Mouse (Mus musculus) hematopoietic stem cell, adult 5-6 weeks (primary cell): ENCODE results near the gene Eno3. TPM values are rescaled to one million over a fixed set of nuclear protein-coding genes. Genes with fewer than 3 reads are reported as not detected.
A peak's percentile ranks its signal among the peaks of the same experiment; 100 is the strongest.

Source experiments
- ATAC-seq, 2 experiments: fragments of 125-278 bp in 1 of 2; replicated peaks in 1 of 2; 2 replicates each; pipeline ENCODE4 v1.8.0; 2016 to 2017; ENCODE audit warnings: inconsistent platforms in 2 of 2, mild to moderate bottlenecking in 2 of 2, moderate number of reproducible peaks in 2 of 2, low read depth in 1 of 2, moderate TSS enrichment in 1 of 2; ENCODE audit not compliant: low FRiP score in 2 of 2, poor library complexity in 2 of 2, severe bottlenecking in 2 of 2, insufficient read depth in 1 of 2, low TSS enrichment in 1 of 2
- total RNA-seq: library from RNA; stranded (forward); fragments of 172-1452, 232-1000 nt; gene quantifications from 2 replicates; pipeline ENCODE4 v1.2.3, GENCODE M21; 2017

Gene Eno3
- total RNA-seq, 1 experiment from 2014 or later, result 8.4 TPM

DNA sequence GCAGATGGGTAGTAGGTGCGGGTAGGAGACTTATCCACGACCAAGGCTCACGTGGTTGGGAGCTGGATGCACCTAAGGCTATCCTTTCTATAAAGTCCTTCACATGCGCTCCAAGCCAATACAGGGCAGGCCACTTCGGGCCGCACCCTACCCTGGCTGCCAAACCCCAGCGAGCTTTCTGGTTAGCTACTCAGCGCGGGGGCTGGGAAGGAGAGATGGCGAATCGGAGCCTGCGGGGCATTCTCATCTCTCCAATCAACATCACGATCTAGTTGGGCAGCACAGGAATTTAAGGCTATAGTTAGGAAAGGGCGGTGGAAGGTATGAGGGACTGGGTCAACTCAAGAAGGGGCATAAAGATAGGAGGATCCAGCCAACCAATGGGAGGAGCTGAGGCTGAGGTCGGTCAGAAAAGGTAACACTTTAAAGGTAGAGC lies 11.4 kb downstream of the Eno3 start:
- no peak for ATAC-seq

GRCm38 (mm10) chr11:70668771-70669505 lies 11.9 kb downstream of the Eno3 start, which contains the start of gene Spag7:
TSS of gene Spag7 (minus strand) at chr11:70669416.
- ATAC-seq, result peak; percentile 88 to 91

DNA sequence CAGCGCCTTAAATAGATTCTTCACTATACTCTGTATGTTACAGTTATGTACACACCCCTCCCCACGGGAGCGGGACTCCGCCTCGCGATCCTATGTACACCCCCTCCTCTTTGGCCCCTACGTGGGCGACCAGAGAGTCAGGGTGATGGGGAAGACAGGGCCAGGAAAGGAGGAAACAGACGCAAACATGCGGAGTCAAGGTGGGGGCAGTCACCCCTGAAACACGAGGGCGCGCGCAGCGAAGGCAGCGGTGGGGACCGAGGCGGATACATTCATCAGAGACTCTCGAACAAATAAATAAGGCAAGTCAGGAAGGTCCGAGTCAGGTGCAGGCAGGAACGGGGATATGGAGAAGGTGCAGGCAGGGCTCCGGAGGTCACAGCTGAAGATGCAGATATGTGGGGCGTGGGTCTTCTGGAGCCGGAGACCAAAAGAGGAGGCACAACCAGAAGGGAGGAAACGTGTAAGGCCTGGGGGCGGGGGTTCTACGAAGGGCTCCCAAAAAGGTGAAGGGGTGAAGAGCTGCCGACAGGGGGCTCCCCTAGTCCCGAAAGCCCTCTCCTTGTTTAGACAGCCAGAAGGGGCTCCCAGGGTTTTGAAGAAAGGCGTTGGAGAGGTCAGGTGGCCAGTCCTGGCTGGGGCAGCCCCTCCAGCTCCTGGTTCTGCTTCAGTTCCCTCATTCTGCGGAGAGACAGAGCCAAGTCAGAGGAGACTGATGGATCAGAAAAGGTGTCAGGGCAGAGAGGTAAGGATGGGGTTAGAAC lies 12.8 kb downstream of the Eno3 start:
- peak; percentile 35 to 38; a peak in 3 of 4 replicates for ATAC-seq

GRCm38 (mm10) chr11:70670483-70670882 lies 13.5 kb downstream of the Eno3 start:
- no peak for ATAC-seq

DNA sequence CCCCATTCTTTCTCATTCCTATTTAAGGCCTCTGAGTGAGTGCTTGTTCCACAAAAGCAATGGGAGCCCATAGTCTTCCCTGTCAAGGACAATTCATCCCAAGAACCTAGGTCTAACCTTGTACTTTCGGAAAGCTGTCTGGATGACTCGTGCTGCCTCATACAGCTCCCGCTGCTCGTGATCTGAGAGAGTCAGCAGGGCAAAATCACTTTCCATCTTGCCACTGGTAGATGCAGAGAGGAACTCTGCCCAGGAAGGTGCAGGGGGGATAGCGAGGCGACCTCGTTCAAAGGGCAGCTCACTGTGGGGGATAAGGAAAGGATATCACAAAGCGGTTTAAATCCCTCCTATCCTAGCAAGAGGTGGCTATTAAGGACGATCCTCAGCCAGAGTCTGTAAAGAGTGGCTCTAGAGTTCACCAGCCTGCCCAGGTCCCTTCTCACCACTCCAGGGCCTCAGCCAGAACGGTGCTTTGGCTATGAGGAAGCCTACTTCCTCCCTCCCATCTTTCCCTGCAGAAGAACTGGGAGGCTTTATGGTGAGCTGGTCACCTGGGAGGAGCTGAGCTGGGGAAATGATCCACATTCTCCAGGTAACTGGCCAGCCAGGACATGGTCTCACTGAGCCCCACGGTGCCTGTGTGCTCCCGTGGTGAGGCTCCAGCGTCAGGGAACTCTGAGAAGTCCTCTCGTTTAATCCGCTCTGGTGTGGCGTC lies 14.5 kb downstream of the Eno3 start:
- no peak for ATAC-seq

GRCm38 (mm10) chr11:70674014-70674413 lies 17.0 kb downstream of the Eno3 start:
- no peak for ATAC-seq

GRCm38 (mm10) chr11:70674501-70674900 lies 17.5 kb downstream of the Eno3 start:
- ATAC-seq, result peak; percentile 36 to 43; a peak in 3 of 4 replicates

DNA sequence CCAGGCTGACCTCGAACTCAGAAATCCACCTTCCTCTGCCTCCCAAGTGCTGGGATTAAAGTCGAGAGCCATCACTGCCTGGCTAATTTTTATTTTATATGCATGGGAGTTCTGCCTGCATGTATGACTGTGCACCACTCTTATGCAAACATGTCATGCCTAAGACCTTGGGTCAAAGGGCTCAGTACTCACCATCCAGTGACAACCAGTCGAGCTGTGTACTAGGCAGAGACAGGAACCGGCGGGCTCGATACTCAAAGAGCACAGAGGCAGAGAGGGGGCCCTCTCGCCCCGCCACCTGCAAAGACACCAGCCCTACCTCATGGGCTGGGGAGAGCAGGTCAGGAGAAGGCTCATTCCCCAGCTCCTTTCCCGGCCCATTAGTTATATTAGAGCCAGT lies 21.1 kb downstream of the Eno3 start:
- ATAC-seq, result no peak

- ATAC-seq, result no peak
These were observed 21.6 kb downstream of the Eno3 start for GRCm38 (mm10) chr11:70678576-70678975.

- no peak for ATAC-seq
These were observed 22.4 kb downstream of the Eno3 start for GRCm38 (mm10) chr11:70679361-70679760.

GRCm38 (mm10) chr11:70679894-70680293 lies 22.9 kb downstream of the Eno3 start:
- peak; percentile 93 to 94 for ATAC-seq

- no peak for ATAC-seq
These were observed 24.2 kb downstream of the Eno3 start for GRCm38 (mm10) chr11:70681170-70681569.

DNA sequence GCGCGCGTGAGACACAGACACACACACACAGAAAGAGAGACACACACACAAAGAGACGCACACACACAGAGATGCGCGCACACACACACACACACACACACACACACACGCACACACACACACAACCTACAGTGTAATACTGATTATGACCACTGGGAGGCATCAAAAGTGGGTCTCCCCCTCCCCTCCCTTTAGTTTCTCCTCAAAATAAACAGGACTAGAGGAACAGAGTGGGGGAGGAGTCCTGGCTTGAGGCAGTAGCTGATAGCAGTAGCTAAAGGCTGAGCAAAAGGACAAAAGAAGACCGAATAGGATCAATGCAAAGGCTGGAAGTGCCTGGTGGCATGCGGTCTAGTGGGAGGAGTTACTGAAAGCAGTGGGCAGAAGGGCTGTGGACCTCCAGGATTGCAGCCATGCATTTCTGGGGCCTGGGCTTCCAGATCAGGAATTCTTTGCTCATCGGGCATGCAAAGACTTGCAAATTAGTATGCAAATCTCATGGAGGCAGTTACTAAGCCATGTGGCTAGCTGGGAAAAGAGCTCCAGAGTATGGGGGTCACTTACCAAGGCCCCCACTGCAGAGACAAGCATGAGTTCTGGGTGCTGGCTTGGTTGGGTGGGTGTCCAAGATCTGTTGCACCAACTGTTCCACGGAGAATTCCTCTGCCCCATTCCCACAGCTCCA lies 25.0 kb downstream of the Eno3 start:
- no peak for ATAC-seq

- no peak for ATAC-seq
These were observed 26.6 kb downstream of the Eno3 start for GRCm38 (mm10) chr11:70683640-70684039.

GRCm38 (mm10) chr11:70686901-70687566 lies 30.0 kb downstream of the Eno3 start:
- peak; percentile 14 to 47; a peak in 3 of 4 replicates for ATAC-seq

- peak; percentile 71 to 72 for ATAC-seq
These were observed 30.7 kb downstream of the Eno3 start, which contains the start of gene Camta2 for GRCm38 (mm10) chr11:70687601-70688199. TSS of gene Camta2 (minus strand) at chr11:70688105.
